In the genomic region with DNA sequence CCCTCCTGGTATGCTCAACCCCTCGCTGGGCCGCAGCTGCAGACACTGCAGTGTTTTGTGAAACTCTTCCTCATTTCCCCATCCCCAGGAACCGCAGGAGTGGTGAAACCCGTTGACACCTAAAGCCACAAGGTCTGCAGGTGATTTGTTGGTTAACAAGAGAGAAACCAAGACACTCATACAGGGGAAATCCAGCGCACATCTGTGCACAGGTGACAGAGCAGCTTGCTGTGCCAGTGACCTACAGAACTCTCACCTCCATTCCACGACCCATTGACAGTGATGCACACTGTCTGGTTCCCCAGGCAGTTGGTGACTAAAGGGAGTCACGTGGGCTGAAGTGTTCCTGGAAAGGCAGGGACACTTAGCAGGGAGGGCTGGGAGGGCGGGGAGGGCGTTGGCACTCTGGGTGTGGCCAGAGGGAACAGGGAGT, we compare ENCODE assay signal across 14 mouse cellular contexts. TPM values are rescaled to one million over a fixed set of nuclear protein-coding genes. Genes with fewer than 3 reads are reported as not detected.
A peak's percentile ranks its signal among the peaks of the same experiment; 100 is the strongest.
DNase-seq lines count a peak whose midpoint lies in the region; ATAC-seq and TF ChIP-seq lines count a peak whose summit lies in the region.
"Had no signal": no experiment of that assay in that cellular context is flagged by ENCODE, and none has a peak within 500 bp of the region (broad histone marks: within the 10 kb centered on the region; RNA-seq: fewer than 3 reads in every experiment).

No protein-coding gene starts in this region.

- TF ChIP-seq CTCF in heart, postnatal 0 days (IDR thresholded peaks at IDR 0.05; ENCODE audit: low read depth): no peak
- no peak for TF ChIP-seq CTCF in heart, adult 2 months (IDR thresholded peaks at IDR 0.05)
- TF ChIP-seq CTCF in CH12.LX (conservative IDR thresholded peaks at IDR 0.05 in 1 of 2, IDR thresholded peaks at IDR 0.05 in 1 of 2; ENCODE audit: low read depth in 2 of 2, low read length in 2 of 2): no peak

- no peaks in the 10 kb centered on the region for H3K9me3 ChIP-seq in heart, postnatal 0 days (replicated peaks; ENCODE audit: control insufficient read depth, low read length)
- peaks cover 13% of the 10 kb centered on the region for H3K9me3 ChIP-seq in CH12.LX (replicated peaks; ENCODE audit: low read length)
- no peaks in the 10 kb centered on the region for H3K9me3 ChIP-seq in kidney, embryonic 16.5 days (ENCODE audit: low read length)

- H3K27ac ChIP-seq in heart, postnatal 0 days (ENCODE audit: low read depth): no peak overlapping the region
- H3K27ac ChIP-seq in heart, adult 2 months: no peak overlapping the region
- no peak overlapping the region for H3K27ac ChIP-seq in CH12.LX (ENCODE audit: insufficient read depth, low read depth)
- no peak overlapping the region for H3K27ac ChIP-seq in kidney, embryonic 16.5 days (ENCODE audit: low read length)

- no peak overlapping the region for H3K9ac ChIP-seq in heart, postnatal 0 days (replicated peaks; ENCODE audit: low read depth, low read length)
- H3K9ac ChIP-seq in heart, adult 2 months (ENCODE audit: low read depth, low read length): no peak overlapping the region
- H3K9ac ChIP-seq in CH12.LX (ENCODE audit: insufficient read depth, low read depth): no peak overlapping the region
- H3K9ac ChIP-seq in kidney, embryonic 16.5 days (replicated peaks; ENCODE audit: low read length): no peak overlapping the region
- H3K9ac ChIP-seq: lung, embryonic 14.5 days had no signal

- no peak for DNase-seq in heart, postnatal 0 days (ENCODE audit: low spot score)
- DNase-seq in heart, adult 2 months: no peak
- DNase-seq in CH12.LX (ENCODE audit: extremely low read depth): peak; percentile 86
- peak; percentile 64 for DNase-seq in naive thymus-derived CD4-positive, alpha-beta T cell, adult 2 months (ENCODE audit: low read depth)
- no peak for DNase-seq in embryo, embryonic 9.5 days (ENCODE audit: extremely low spot score)
- no peak for DNase-seq in right cerebral cortex, postnatal 4 days
- DNase-seq: heart, postnatal 10 days; kidney, adult 9 months; lung, embryonic 14.5 days; right cerebral cortex, postnatal 25 days had no signal

- no peak overlapping the region for H3K4me3 ChIP-seq in heart, postnatal 0 days (ENCODE audit: low read depth, low read length)
- no peak overlapping the region for H3K4me3 ChIP-seq in heart, adult 2 months
- H3K4me3 ChIP-seq in CH12.LX (replicated peaks in 1 of 3; ENCODE audit: low read depth in 2 of 3, low read length in 2 of 3, poor library complexity in 1 of 3): no peak overlapping the region
- H3K4me3 ChIP-seq in kidney, embryonic 16.5 days (ENCODE audit: low read length): no peak overlapping the region

- no peak overlapping the region for H3K4me2 ChIP-seq in heart, postnatal 0 days (ENCODE audit: low read depth, low read length)
- H3K4me2 ChIP-seq in CH12.LX (ENCODE audit: insufficient read depth, low read depth, poor library complexity, severe bottlenecking): no peak overlapping the region
- H3K4me2 ChIP-seq in kidney, embryonic 16.5 days (replicated peaks; ENCODE audit: low read depth, low read length): no peak overlapping the region
- H3K4me2 ChIP-seq: lung, embryonic 14.5 days had no signal

- H3K27me3 ChIP-seq in heart, postnatal 0 days (ENCODE audit: control insufficient read depth, insufficient read depth, low read length): no peaks in the 10 kb centered on the region
- no peaks in the 10 kb centered on the region for H3K27me3 ChIP-seq in heart, adult 2 months (ENCODE audit: control insufficient read depth, insufficient read depth, low read length)
- H3K27me3 ChIP-seq in CH12.LX (replicated peaks): peaks cover 44% of the 10 kb centered on the region
- H3K27me3 ChIP-seq in kidney, embryonic 16.5 days (ENCODE audit: insufficient read depth, low read length): no peaks in the 10 kb centered on the region

- in situ Hi-C loops in CH12.LX (cut with MboI; ENCODE audit: low pct_ligation_motif_present, low pct_unique_long_range_greater_than_20kb, low sequenced_read_pairs): no loop called here

- dilution Hi-C loops in CH12.LX (cut with MboI; ENCODE audit: extremely low pct_ligation_motif_present, extremely low pct_unique_long_range_greater_than_20kb, low sequenced_read_pairs): no loop called here

- no peaks in the 10 kb centered on the region for H3K79me2 ChIP-seq in heart, adult 2 months (replicated peaks; ENCODE audit: control insufficient read depth, insufficient read depth, low read length)
- H3K79me2 ChIP-seq in CH12.LX (replicated peaks; ENCODE audit: control insufficient read depth, extremely low read depth, insufficient read depth, poor library complexity, severe bottlenecking): no peaks in the 10 kb centered on the region

- WGBS in heart, postnatal 0 days: 40% methylated on average over 9 of the region's 9 CpGs
- WGBS in heart, adult 2 months: 60% methylated on average over 9 of the region's 9 CpGs
- 60% methylated on average over 9 of the region's 9 CpGs for WGBS in kidney, embryonic 16.5 days

- no peak for TF ChIP-seq POLR2A in heart, adult 2 months (IDR thresholded peaks at IDR 0.05; ENCODE audit: insufficient read depth, low read depth, low read length)
- no peak for TF ChIP-seq POLR2A in CH12.LX (IDR thresholded peaks at IDR 0.05; ENCODE audit: low read depth, low read length)

- intact Hi-C loops in heart, adult 2 months (cut with DNase I): no loop called here

- TF ChIP-seq RAD21 in CH12.LX (IDR thresholded peaks at IDR 0.05; ENCODE audit: low read depth, low read length): no peak

- peak; percentile 39; the same call in 1 of the 2 replicates for ATAC-seq in heart, postnatal 0 days (ENCODE audit: insufficient read depth, low read depth)
- ATAC-seq in hematopoietic stem cell, adult 5-6 weeks (replicated peaks in 1 of 2; ENCODE audit: insufficient read depth in 1 of 2, low FRiP score in 2 of 2, low TSS enrichment in 1 of 2, low read depth in 1 of 2, poor library complexity in 2 of 2, severe bottlenecking in 2 of 2): peak; percentile 56 to 64
- ATAC-seq in kidney, embryonic 16.5 days (ENCODE audit: low FRiP score, low TSS enrichment): no peak

- H3K4me1 ChIP-seq in heart, postnatal 0 days (ENCODE audit: control insufficient read depth, insufficient read depth): no peaks in the 10 kb centered on the region
- H3K4me1 ChIP-seq in heart, adult 2 months (ENCODE audit: control insufficient read depth, insufficient read depth, low read length): 0 out of 2 replicates have a peak, but pooled peaks cover 2% of the 10 kb centered on the region
- H3K4me1 ChIP-seq in CH12.LX (ENCODE audit: control insufficient read depth in 1 of 2, insufficient read depth in 2 of 2): peaks cover 20 to 58% of the 10 kb centered on the region in 2 experiments
- H3K4me1 ChIP-seq in kidney, embryonic 16.5 days (ENCODE audit: insufficient read depth, low read length): no peaks in the 10 kb centered on the region

- no peaks in the 10 kb centered on the region for H3K36me3 ChIP-seq in heart, postnatal 0 days (replicated peaks; ENCODE audit: control insufficient read depth, insufficient read depth, low read length)
- H3K36me3 ChIP-seq in heart, adult 2 months (ENCODE audit: control insufficient read depth, insufficient read depth, low read length): no peaks in the 10 kb centered on the region
- H3K36me3 ChIP-seq in CH12.LX (replicated peaks in 1 of 2; ENCODE audit: control insufficient read depth in 1 of 2, insufficient read depth in 1 of 2, low read length in 1 of 2): no peaks in the 10 kb centered on the region
- H3K36me3 ChIP-seq in kidney, embryonic 16.5 days (ENCODE audit: insufficient read depth, low read length): no peaks in the 10 kb centered on the region

- TF ChIP-seq EP300 in heart, postnatal 0 days (IDR thresholded peaks at IDR 0.05; ENCODE audit: low read depth): no peak
- no peak for TF ChIP-seq EP300 in heart, adult 2 months (IDR thresholded peaks at IDR 0.05; ENCODE audit: insufficient read depth, low read depth, low read length)
- TF ChIP-seq EP300 in CH12.LX (IDR thresholded peaks at IDR 0.05; ENCODE audit: low read length): peak; percentile 89

RNA-seq across cellular contexts. Expression of a gene that starts 1.5 kb away (rescaled TPM):
- not detected in 2 replicates for total RNA-seq in heart, postnatal 0 days (2014; rRNA removed; ENCODE audit: low replicate concordance)
- not detected in 2 replicates for polyA plus RNA-seq in heart, postnatal 0 days (2015; fragmentation: Nextera tagmentation; extraction: Ambion mirVana)
- total RNA-seq in heart, adult 2 months (2021): not detected
- polyA plus RNA-seq in heart, adult 2 months (2012; rRNA removed): 0.67 and 0.88 TPM in 2 replicates
- total RNA-seq in CH12.LX (2012; rRNA removed) (not detected in 2 replicates), CH12.LX (2014; rRNA removed) (not detected in 2 replicates)
- not detected in 2 replicates for polyA plus RNA-seq in CH12.LX (2012; ENCODE audit: insufficient read length, low read depth)
- not detected in 2 replicates for total RNA-seq in hematopoietic stem cell, adult 5-6 weeks (2017)
- not detected in 2 replicates for polyA plus RNA-seq in kidney, embryonic 16.5 days (2015; fragmentation: Nextera tagmentation; extraction: Ambion mirVana)
- total RNA-seq: gastrocnemius, adult 8-10 months; heart, postnatal 10 days had no signal
- polyA plus RNA-seq: lung, embryonic 14.5 days; neural tube, embryonic 11.5 days had no signal

RNA-seq across cellular contexts. Expression of a gene that starts 11.7 kb away (rescaled TPM):
- 13.1 and 16.0 TPM in 2 replicates for total RNA-seq in heart, postnatal 0 days (2014; rRNA removed; ENCODE audit: low replicate concordance)
- polyA plus RNA-seq in heart, postnatal 0 days (2015; fragmentation: Nextera tagmentation; extraction: Ambion mirVana): 6.1 and 6.5 TPM in 2 replicates
- 1 to 10 TPM; 3.3 to 3.6 TPM for total RNA-seq in heart, adult 2 months (2021)
- polyA plus RNA-seq in heart, adult 2 months (2012; rRNA removed): 4.2 and 5.0 TPM in 2 replicates
- 0.13 and 0.29 TPM in 2 replicates for total RNA-seq in CH12.LX (2012; rRNA removed)
- total RNA-seq in CH12.LX (2014; rRNA removed): 0.69 and 0.72 TPM in 2 replicates
- 0.26 and 0.57 TPM in 2 replicates for polyA plus RNA-seq in CH12.LX (2012; ENCODE audit: insufficient read length, low read depth)
- total RNA-seq in hematopoietic stem cell, adult 5-6 weeks (2017): 37.1 and 53.2 TPM in 2 replicates
- polyA plus RNA-seq in kidney, embryonic 16.5 days (2015; fragmentation: Nextera tagmentation; extraction: Ambion mirVana): 16.3 and 18.5 TPM in 2 replicates

RNA-seq across cellular contexts. Expression of a gene that starts 31.2 kb away (rescaled TPM):
- total RNA-seq in heart, postnatal 0 days (2014; rRNA removed; ENCODE audit: low replicate concordance): 14.3 and 30.5 TPM in 2 replicates
- polyA plus RNA-seq in heart, postnatal 0 days (2015; fragmentation: Nextera tagmentation; extraction: Ambion mirVana): 4.1 and 4.2 TPM in 2 replicates
- 10 to 100 TPM; 14.0 to 14.7 TPM for total RNA-seq in heart, adult 2 months (2021)
- polyA plus RNA-seq in heart, adult 2 months (2012; rRNA removed): 17.0 and 20.4 TPM in 2 replicates
- 0.38 and 0.59 TPM in 2 replicates for total RNA-seq in CH12.LX (2012; rRNA removed)
- 0.16 and 0.34 TPM in 2 replicates for total RNA-seq in CH12.LX (2014; rRNA removed)
- polyA plus RNA-seq in CH12.LX (2012; ENCODE audit: insufficient read length, low read depth): 0.36 and 0.56 TPM in 2 replicates
- 0.35 TPM in 1 of 2 replicates, not detected in the other for total RNA-seq in hematopoietic stem cell, adult 5-6 weeks (2017)
- 4.3 and 6.6 TPM in 2 replicates for polyA plus RNA-seq in kidney, embryonic 16.5 days (2015; fragmentation: Nextera tagmentation; extraction: Ambion mirVana)

RNA-seq across cellular contexts. Expression of a gene that starts 51.2 kb away (rescaled TPM):
- 15.5 and 30.2 TPM in 2 replicates for total RNA-seq in heart, postnatal 0 days (2014; rRNA removed; ENCODE audit: low replicate concordance)
- 13.1 and 13.5 TPM in 2 replicates for polyA plus RNA-seq in heart, postnatal 0 days (2015; fragmentation: Nextera tagmentation; extraction: Ambion mirVana)
- 1 to 10 TPM; 5.9 to 6.6 TPM for total RNA-seq in heart, adult 2 months (2021)
- polyA plus RNA-seq in heart, adult 2 months (2012; rRNA removed): 19.2 and 21.4 TPM in 2 replicates
- total RNA-seq in CH12.LX (2012; rRNA removed) (19.1 and 20.5 TPM in 2 replicates), CH12.LX (2014; rRNA removed) (16.9 and 19.9 TPM in 2 replicates)
- polyA plus RNA-seq in CH12.LX (2012; ENCODE audit: insufficient read length, low read depth): 24.6 and 26.8 TPM in 2 replicates
- total RNA-seq in hematopoietic stem cell, adult 5-6 weeks (2017): 15.6 and 21.3 TPM in 2 replicates
- polyA plus RNA-seq in kidney, embryonic 16.5 days (2015; fragmentation: Nextera tagmentation; extraction: Ambion mirVana): 28.3 and 31.9 TPM in 2 replicates

RNA-seq across cellular contexts. Expression of a gene that starts 56.2 kb away (rescaled TPM):
- total RNA-seq in heart, postnatal 0 days (2014; rRNA removed; ENCODE audit: low replicate concordance): 24.8 and 36.3 TPM in 2 replicates
- polyA plus RNA-seq in heart, postnatal 0 days (2015; fragmentation: Nextera tagmentation; extraction: Ambion mirVana): 39.1 and 39.3 TPM in 2 replicates
- total RNA-seq in heart, adult 2 months (2021): 10 to 100 TPM; 14.5 to 14.9 TPM
- 12.3 and 28.7 TPM in 2 replicates for polyA plus RNA-seq in heart, adult 2 months (2012; rRNA removed)
- total RNA-seq in CH12.LX (2012; rRNA removed) (11.1 and 14.1 TPM in 2 replicates), CH12.LX (2014; rRNA removed) (16.0 and 20.4 TPM in 2 replicates)
- 14.3 and 15.1 TPM in 2 replicates for polyA plus RNA-seq in CH12.LX (2012; ENCODE audit: insufficient read length, low read depth)
- total RNA-seq in hematopoietic stem cell, adult 5-6 weeks (2017): 1.1 and 5.1 TPM in 2 replicates
- 60.5 and 67.6 TPM in 2 replicates for polyA plus RNA-seq in kidney, embryonic 16.5 days (2015; fragmentation: Nextera tagmentation; extraction: Ambion mirVana)

Comparison
In these comparisons a context has a peak if more than half of its experiments do, and no peak if none do; other contexts are left out.
1. DNase-seq: peak in CH12.LX (single experiment) and naive thymus-derived CD4-positive, alpha-beta T cell, adult 2 months (single experiment); none in heart, postnatal 0 days (single experiment), heart, adult 2 months (0 of 2), embryo, embryonic 9.5 days (single experiment) and right cerebral cortex, postnatal 4 days (single experiment).